Mouse (Mus musculus) 416B (cell line): ENCODE results near the gene Gm13420.
A peak's percentile ranks its signal among the peaks of the same experiment; 100 is the strongest.
"Not testable (repeated sequence)": the region's sequence is repeated elsewhere in the genome, so short reads cannot be mapped to it uniquely, and the experiment has no call there.

Experiments
- DNase-seq: peaks from one replicate; pipeline ENCODE4 v3.0.0; 2011; ENCODE audit warnings: low read depth

Gm13420 gene

GRCm38 (mm10) chr2:29737209-29737925, 14.1 kb downstream of the Gm13420 start:
- DNase-seq, result no peak

GRCm38 (mm10) chr2:29735708-29736107, 15.8 kb downstream of the Gm13420 start:
- DNase-seq, result no peak

- DNase-seq, result no peak
Measured at GRCm38 (mm10) chr2:29733348-29733747, 18.1 kb downstream of the Gm13420 start.

GRCm38 (mm10) chr2:29732559-29732958, 18.9 kb downstream of the Gm13420 start:
- DNase-seq, result no peak

GRCm38 (mm10) chr2:29731545-29731944, 19.9 kb downstream of the Gm13420 start:
- peak; percentile 75 for DNase-seq

GRCm38 (mm10) chr2:29729500-29729899, 22.0 kb downstream of the Gm13420 start:
- no peak for DNase-seq

GRCm38 (mm10) chr2:29724664-29725365, 26.7 kb downstream of the Gm13420 start:
- DNase-seq, result peak; percentile 30

- no peak for DNase-seq
Measured at GRCm38 (mm10) chr2:29723132-29723531, 28.4 kb downstream of the Gm13420 start.

- peak; percentile 17 for DNase-seq
Measured at GRCm38 (mm10) chr2:29718581-29718980, 32.9 kb downstream of the Gm13420 start.

GRCm38 (mm10) chr2:29716691-29717090, 34.8 kb downstream of the Gm13420 start:
- DNase-seq, result no peak

GRCm38 (mm10) chr2:29716143-29716542, 35.3 kb downstream of the Gm13420 start:
- DNase-seq, result no peak

GRCm38 (mm10) chr2:29714127-29714526, 37.4 kb downstream of the Gm13420 start:
- no peak for DNase-seq

GRCm38 (mm10) chr2:29713501-29713900, 38.0 kb downstream of the Gm13420 start:
- no peak for DNase-seq

- DNase-seq, result no peak
Measured at GRCm38 (mm10) chr2:29711877-29712276, 39.6 kb downstream of the Gm13420 start.

- DNase-seq, result no peak
Measured at GRCm38 (mm10) chr2:29711038-29711437, 40.4 kb downstream of the Gm13420 start.

GRCm38 (mm10) chr2:29708209-29708608, 43.3 kb downstream of the Gm13420 start:
- DNase-seq, result not testable (repeated sequence)

- DNase-seq, result peak; percentile 21
Measured at GRCm38 (mm10) chr2:29707731-29708130, 43.8 kb downstream of the Gm13420 start.

- no peak for DNase-seq
Measured at GRCm38 (mm10) chr2:29706726-29707620, 44.5 kb downstream of the Gm13420 start.

GRCm38 (mm10) chr2:29705493-29705892, 46.0 kb downstream of the Gm13420 start:
- DNase-seq, result no peak

- no peak for DNase-seq
Measured at GRCm38 (mm10) chr2:29703104-29704081, 48.1 kb downstream of the Gm13420 start.

GRCm38 (mm10) chr2:29702189-29702588, 49.3 kb downstream of the Gm13420 start:
- DNase-seq, result no peak
